Mouse (Mus musculus) liver, embryonic 14.5 days (tissue): ENCODE measurements around the gene Pou5f1.

Experiments used
- CTCF ChIP-seq: IDR thresholded peaks from 2 replicates; pipeline ENCODE4 v1.5.1; 2016; ENCODE audit warnings: antibody characterized with exemption, low read depth, control low read depth
- EP300 ChIP-seq: IDR thresholded peaks from 2 replicates; pipeline ENCODE4 v1.6.1; 2016; ENCODE audit warnings: antibody characterized with exemption, low read depth

DNA sequence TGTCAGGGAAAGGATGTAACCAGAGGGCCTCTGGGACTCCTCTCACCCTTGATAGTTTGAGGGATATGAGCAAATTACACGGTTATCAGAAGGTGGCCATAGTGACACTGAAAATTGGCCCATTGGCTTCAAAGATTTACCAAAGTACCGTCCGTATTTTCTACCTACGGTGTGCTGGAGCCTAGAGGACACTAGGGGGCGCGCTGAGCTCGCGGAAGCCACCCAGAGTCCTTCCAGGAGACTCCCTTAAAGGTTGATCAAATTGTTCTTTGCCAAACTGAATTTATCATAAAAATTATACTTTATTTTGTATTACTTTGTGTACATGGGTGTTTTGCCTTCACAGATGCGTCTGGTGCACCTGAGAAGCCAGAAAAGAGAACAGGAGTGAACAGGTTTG lies 21.8 kb upstream of the Pou5f1 start:
- TF ChIP-seq CTCF (peak; percentile 88), EP300 (no peak)
